Mouse (Mus musculus) liver, adult (tissue): ENCODE data around the gene Ist1.

Experiments
- GATA4 ChIP-seq: IDR thresholded peaks from 2 replicates; pipeline ENCODE4 v1.6.1; 2014; ENCODE audit warnings: mild to moderate bottlenecking, low read length; ENCODE audit not compliant: insufficient replicate concordance

Gene Ist1

DNA sequence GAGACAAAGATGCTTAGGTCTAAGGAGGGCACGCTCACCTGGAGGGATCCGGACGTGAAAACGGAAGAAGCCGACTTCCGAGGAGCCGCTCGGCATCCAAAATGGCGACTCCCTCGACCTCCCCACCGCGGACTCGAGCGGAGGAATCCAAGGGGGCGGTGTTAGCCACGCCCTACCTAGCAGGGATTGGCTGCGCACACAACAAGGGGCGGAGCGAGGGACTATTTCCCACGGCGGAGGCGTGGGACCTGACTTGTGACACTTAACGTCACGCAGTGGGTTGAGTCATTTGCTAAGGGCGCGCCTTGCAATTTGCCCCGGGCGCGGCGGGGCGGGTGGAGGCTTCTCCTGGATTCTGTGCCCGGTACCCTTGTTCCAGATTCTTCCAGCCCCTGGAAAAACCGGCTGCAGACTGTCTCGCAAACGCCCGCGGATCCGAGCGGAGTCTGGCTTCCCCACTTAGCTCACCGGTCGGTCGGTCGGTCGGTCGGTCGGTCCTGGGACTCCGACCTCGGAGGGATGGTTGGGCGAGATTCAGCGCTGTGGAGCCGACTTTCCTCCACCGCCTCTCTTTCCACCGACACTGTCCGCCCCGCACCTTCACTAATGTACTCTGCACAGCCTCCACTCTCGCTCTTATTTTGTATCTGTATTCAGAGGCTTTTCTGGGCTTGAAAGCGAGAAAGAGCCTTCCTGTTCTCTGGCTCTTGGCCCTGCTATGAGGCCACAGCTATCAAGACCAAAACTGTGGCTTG is at the start of gene Ist1:
Gene Ist1 (minus strand): TSS at position 115 of the 755 bp plus-strand sequence.
- TF ChIP-seq GATA4: peak; percentile 18; the same call in 1 of the 2 replicates

DNA sequence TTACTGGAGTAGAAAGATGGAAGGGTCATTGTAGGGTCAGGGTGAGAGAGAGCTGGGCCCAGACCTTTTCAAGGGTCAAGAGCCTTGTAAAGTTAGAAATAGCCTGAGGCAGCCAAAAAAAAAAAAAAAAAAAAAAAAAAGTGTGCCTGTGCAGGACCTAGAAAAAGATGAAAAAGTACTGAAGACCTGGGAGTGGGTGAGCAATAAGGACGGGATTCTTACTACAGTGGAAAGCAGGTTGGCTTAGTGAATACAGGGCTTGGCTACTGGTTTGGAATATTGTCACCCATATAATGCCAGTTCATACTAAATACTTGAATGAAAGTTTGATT is 45.0 kb upstream of the Ist1 start:
- TF ChIP-seq GATA4: no peak

DNA sequence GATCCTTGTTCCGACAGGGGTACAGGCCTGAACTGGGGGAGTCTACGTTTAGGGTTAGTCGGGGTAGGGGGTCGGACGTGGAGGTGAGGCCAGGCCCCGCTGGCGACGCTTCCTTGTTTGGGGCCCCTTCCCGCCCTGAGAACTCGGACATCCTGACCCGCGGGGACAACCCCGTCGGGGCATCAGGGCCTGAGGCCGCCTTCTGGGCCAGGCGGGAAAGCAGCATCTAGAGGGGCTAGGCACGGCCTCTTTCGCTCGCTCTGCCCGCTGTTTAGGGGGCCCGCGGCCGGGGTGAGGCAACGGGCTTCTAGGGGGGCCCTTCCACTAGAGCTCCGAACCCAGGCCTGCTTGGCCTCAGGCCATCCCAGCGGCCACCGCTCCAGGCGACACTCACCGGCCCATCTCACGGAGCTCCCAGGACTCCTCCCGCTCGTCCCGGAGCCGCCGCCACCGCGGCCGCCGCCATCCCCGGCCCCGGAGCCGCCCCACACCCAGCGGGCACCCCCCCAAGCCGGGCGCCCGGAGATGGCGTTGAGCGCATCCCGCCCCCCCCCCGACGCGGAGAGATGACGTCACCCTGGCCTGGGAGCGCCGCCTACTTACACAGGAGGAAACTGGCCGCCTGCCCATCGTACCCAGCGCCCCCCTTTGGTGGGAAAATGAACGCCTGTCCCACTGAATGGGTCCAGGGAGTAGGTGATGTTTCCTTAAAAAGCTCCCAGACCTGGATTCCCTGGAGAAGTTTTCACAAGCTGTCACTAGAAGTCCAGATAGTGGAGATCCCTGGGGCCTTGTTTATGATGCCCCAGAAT is 44.4 kb upstream of the Ist1 start, which contains the start of gene Atxn1l:
Gene Atxn1l (minus strand): TSS at position 503 of the 812 bp plus-strand sequence.
- TF ChIP-seq GATA4: peak; percentile 24; the same call in 1 of the 2 replicates

DNA sequence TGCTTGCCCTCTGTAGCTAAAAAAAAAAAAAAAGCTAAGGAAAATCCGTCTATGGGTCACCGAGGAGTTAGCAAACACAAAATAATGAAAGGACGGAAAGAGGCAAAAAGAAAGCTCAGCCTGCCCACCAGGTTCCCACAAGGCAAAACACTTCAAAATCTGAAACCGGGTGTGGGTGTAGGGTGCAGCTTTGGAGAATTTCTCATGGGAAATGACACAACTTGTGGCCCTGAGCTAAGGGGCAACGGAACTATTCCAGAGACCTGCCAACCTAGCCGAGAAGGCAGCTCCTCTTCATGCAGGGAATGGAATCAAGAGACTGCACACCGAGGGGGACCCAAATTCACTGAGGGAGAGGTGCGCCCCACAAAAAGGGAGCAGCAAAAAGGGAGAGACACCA is 43.8 kb upstream of the Ist1 start:
- TF ChIP-seq GATA4: no peak

DNA sequence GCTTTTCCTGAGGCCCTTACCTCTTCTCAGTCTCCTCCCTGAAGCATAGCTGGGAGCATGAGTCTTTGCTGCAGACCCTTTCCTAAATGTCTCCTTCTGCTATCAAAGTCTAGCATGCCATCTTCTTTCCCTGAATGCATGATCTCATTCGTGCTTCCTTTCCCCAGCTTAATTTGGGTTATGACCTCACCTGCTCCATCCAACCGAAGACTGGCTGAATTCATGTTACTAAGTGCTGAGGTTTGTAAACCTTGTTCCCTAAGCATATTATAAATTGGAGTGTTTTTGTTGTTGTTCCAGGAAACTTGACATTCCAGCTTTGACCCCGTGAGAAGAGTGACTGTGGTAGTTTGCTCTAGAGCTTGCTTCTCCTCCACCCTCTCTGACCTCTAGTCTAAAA is 41.0 kb upstream of the Ist1 start:
- TF ChIP-seq GATA4: no peak

DNA sequence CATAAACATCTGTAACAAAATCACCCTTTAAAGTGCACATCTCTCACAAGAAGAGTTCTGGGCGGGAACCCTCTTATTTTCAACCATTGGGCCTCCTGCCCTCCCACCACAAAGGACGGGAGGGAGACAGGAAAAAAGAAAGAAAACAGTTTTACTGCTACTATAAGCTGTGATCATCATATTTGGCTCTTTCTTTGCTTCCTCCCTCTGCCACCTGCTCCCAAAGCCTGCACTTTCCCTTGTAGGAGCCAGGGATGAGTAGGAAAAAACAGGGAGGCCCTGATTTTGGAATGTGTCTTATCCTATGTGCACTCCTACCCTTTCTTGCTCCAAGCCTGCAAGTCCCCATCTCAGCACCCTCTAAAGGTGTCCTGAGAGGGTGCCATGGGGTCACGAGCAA is 38.0 kb upstream of the Ist1 start:
- no peak for TF ChIP-seq GATA4

DNA sequence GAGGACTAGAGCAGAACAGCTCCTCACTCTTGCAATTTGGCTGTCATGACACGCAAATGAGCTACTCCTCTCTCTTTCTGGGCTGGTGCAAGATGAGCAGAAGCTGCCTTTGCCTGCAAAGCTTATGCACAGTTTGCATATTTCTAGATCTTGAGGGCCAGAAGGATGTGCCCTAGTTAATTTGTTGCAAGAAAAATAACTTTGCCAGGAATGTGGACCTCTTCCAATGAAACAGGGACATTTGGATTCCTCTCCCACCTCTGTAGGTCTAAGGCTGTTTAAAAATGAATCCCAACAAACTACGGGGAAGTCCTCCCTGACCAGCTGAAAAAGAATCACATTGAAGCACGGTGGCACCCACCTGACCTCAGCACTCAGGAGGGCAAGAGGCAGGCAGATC is 32.0 kb upstream of the Ist1 start:
- no peak for TF ChIP-seq GATA4

DNA sequence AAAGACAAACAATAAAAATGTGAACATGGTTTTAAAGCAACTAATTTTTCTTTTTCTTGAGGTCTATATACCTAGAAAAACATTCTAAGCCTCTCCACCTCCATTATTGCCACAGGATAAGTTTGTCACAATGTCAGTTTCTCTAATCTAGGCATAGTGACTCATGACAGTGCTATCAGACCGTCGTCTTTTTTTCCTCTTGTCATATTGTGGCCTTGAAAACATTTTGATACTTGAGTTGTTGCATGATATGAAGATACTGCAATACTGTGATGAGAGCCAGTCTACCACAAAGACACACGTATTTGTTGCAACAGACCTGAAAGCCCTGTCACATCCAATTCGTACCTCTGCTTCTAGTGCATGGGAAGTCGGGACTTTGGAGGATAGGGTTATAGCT is 21.9 kb upstream of the Ist1 start:
- no peak for TF ChIP-seq GATA4

DNA sequence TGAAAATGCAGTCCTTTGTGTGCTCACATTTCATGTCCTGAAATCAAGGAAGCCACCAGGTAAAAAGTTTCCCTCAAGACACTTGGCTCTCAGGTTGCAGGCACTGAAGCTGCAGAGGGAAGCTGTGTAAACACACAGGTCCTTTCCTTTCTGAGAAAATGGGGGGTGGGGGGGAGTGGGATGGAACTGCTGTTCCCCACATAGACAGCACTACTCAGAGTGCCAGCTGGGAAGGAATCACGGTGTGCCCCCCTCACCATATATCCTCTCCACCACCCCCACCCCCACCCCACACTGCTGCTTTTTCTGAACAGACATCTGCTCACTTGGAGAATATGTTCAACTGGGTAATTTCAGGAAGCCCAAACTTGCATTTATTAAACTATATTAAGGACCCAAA is 19.5 kb upstream of the Ist1 start:
- TF ChIP-seq GATA4: no peak

DNA sequence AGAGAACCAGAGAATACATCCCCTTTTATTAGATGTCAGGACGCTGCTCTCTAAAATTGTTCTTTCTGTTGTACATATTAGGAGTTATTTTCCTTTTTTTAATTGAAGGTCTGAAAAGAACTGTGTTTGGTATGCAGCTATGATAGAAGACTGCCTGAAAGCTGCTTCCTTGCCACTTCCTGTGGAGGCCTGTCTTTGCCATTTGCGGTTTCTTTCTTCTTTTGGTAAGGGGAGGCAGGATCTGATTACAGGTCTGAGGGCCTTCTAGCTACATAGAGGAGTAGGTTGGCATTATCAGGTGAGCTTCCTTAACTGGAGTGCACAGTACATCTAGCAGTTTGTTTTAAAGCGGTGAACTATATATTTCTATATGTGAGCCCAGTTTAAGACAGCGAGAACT is 14.9 kb upstream of the Ist1 start:
- no peak for TF ChIP-seq GATA4

DNA sequence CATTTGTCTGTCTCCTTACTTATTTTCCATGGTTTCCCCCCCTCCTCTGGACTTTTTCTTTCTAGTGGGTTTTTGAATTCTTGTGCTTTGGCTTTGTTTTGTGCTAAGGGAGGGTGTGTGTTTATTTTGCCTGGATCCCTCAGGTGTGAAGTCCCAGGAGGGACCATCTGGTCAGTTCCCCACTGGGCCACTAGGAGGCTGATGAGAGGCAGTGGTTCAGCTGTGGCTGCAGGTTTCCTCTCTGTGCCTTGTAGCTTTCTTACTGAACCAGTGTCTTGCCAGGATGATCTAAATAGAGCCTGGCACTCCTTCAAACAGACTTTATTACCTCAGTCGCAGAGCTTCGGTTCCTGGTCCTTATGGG is 13.8 kb upstream of the Ist1 start:
- no peak for TF ChIP-seq GATA4

DNA sequence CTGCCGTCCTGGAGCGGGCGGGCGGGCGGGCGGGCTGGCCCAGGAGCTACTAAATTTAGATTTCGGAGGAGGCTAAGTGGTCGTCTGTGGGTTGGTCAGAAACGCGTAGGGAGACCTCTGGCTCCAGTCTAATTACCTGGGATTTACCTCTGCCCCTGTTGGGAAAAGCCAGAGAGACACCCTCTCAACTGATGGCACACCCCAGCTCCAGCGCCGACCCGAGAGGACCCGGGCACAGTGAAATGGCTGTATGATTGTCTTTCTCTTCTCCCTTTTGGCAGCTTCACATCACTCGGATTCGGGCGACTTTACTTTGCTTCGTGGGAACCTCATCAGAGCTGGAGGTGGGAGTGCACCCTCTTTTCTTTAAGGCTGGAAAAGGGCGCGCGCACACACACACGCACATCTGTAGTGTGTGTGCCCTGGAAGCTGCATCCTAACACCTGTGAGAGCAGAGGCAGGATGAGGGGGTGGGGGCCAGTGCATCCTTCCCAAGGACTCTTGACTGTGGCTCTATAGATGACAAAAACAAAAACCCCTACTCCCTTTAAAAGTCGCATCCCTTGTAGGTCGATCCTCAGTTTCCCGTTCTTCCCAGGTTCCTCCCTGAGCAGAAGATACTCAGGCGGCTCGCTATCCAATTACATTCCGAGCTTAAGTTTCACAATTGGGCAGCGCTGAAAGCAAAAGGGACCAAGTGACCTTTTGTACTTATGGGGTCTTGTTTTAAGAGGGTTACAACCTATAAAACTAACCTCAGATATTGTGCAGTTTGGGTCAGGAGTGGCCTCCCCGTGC is 13.2 kb upstream of the Ist1 start:
- TF ChIP-seq GATA4: no peak

DNA sequence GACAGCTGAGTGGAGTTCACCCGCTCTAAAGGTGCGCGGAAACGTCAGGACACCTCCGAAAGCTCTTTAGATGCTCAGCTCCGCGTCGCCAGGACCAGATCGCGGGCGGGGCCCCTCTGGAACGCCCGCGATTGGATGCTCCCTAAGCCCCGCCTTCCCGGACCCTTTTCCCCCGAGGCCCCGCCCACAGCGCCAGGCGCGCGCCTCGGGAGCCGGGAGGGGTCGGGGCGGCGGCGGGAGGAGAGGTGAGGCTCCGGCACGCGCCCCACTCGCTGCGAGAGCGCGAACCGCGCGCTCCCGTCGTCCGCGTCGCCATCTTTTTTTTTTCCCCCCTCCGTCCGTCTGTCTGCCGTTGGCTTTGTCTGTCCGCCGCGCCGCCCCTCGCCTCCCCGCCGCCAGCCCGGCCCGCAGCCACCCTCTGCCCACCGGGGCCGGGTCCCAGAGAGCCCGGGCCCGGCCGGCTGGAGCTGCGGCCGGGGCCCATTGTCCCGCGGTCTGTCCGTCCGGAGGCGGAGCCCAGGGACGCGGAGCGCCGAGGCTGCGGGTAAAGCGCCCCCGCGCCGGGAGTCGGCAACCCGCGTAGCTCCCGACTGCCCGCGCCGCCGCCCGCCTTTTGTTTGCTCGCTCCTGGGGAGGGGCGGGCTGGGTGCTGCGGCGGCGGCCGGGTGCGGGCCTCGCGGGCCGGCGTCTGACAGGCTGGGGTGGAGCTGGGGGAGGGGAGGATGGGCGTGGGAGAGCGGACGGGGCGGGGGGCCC is 12.4 kb upstream of the Ist1 start, which contains the start of gene Zfp821:
Gene Zfp821 (plus strand): TSS at position 227 of the 756 bp plus-strand sequence.
- no peak for TF ChIP-seq GATA4

DNA sequence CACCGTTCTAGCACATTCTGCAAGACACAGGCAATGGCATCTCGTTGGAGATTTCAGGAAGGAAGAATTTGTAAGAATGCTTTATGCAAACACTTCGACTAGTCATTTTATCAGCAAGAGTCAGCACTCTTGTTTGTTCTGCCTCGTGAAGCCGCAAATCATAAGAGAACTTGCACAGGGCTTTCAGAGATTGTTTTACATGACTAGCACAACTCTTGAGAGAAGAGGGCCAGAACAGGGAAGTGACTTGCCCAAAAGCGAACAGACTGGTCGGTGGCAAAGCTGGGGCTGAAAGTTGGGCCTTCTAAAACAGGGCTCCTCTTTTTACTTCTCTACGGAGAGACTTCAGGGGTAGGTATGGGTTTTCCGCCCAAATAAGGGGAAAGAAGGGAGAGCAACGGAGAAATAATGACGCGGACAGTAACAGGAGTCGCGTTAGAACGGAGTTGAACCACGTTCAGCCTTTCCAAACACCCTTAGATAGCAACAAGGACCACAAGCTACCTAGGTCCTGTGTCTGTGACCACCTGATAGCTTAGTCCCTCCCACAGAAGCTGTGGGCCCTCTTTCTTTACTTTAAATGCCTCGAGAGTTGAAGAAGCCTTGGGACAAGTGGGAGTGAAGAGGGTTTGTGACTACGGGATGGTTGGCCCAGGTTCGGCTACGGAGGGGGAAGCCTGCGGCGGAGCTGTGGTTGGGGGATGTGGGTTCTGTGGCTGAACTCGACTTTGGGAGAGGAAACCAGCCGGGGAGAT is 11.7 kb upstream of the Ist1 start:
- no peak for TF ChIP-seq GATA4
